Mouse (Mus musculus) cortical plate, adult 2 months (tissue): ENCODE data around the gene Prodh2.

Experiments
- CTCF ChIP-seq: fragments of 200-500 bp; IDR thresholded peaks from 2 replicates; pipeline ENCODE4 v1.5.1; 2011; ENCODE audit warnings: mild to moderate bottlenecking, control low read depth, low read length; ENCODE audit not compliant: insufficient read depth; ENCODE audit errors: extremely low read depth
- POLR2A ChIP-seq: fragments of 200-500 bp; IDR thresholded peaks from 2 replicates; pipeline ENCODE4 v1.6.1; 2011; ENCODE audit warnings: mild to moderate bottlenecking, low read length, control low read depth; ENCODE audit not compliant: insufficient read depth; ENCODE audit errors: extremely low read depth

- TF ChIP-seq CTCF: no peak
- TF ChIP-seq POLR2A: peak; percentile 51; the same call in 1 of the 2 replicates
Observed at GRCm38 (mm10) chr7:30444154-30444970, 49.1 kb upstream of the Prodh2 start.
